Comparison of ENCODE assay signal across 28 mouse cellular contexts in genomic region chr8:92670656-92671195, GRCm38 (mm10). TPM values are rescaled to one million over a fixed set of nuclear protein-coding genes. Genes with fewer than 3 reads are reported as not detected.
DNase-seq lines count a peak whose midpoint lies in the region; ATAC-seq and TF ChIP-seq lines count a peak whose summit lies in the region.
"Had no signal": no experiment of that assay in that cellular context is flagged by ENCODE, and none has a peak within 500 bp of the region (broad histone marks: within the 10 kb centered on the region; RNA-seq: fewer than 3 reads in every experiment).

No protein-coding gene starts in this region.

- no peaks in the 10 kb centered on the region for H3K36me3 ChIP-seq in hindbrain, postnatal 0 days (ENCODE audit: insufficient read depth, low read length)
- H3K36me3 ChIP-seq in midbrain, embryonic 15.5 days (replicated peaks) = no peaks in the 10 kb centered on the region
- H3K36me3 ChIP-seq in liver, embryonic 12.5 days = no peaks in the 10 kb centered on the region
- H3K36me3 ChIP-seq: heart, embryonic 12.5 days; limb, embryonic 10.5 days; neural tube, embryonic 15.5 days had no signal

- no peak overlapping the region for H3K9ac ChIP-seq in hindbrain, postnatal 0 days (replicated peaks; ENCODE audit: low read length)
- H3K9ac ChIP-seq in midbrain, embryonic 15.5 days = no peak overlapping the region
- no peak overlapping the region for H3K9ac ChIP-seq in liver, embryonic 12.5 days
- H3K9ac ChIP-seq: heart, embryonic 12.5 days; liver, postnatal 0 days; neural tube, embryonic 15.5 days had no signal

- WGBS in hindbrain, postnatal 0 days = 31% methylated on average over 12 of the region's 12 CpGs
- WGBS in midbrain, embryonic 15.5 days = 9% methylated on average over 12 of the region's 12 CpGs
- whole genome bisulfite sequencing in liver, embryonic 12.5 days (ENCODE audit: insufficient replicate concordance) = 62% methylated on average over 12 of the region's 12 CpGs

- H3K27ac ChIP-seq in hindbrain, postnatal 0 days = no peak overlapping the region
- peak overlapping the region; percentile 10; the same call in 1 of the 2 replicates for H3K27ac ChIP-seq in midbrain, embryonic 15.5 days
- no peak overlapping the region for H3K27ac ChIP-seq in liver, embryonic 12.5 days
- H3K27ac ChIP-seq: kidney, postnatal 0 days; limb, embryonic 10.5 days; macrophage; neural tube, embryonic 15.5 days; stomach, postnatal 0 days had no signal

- H3K4me1 ChIP-seq in hindbrain, postnatal 0 days (ENCODE audit: insufficient read depth, low read length) = peaks cover 13% of the 10 kb centered on the region; the same call in 1 of the 2 replicates
- H3K4me1 ChIP-seq in midbrain, embryonic 15.5 days = peaks cover 36% of the 10 kb centered on the region
- no peaks in the 10 kb centered on the region for H3K4me1 ChIP-seq in liver, embryonic 12.5 days

- peaks cover 49% of the 10 kb centered on the region for H3K27me3 ChIP-seq in hindbrain, postnatal 0 days (ENCODE audit: insufficient read depth, low read length)
- peaks cover 34% of the 10 kb centered on the region for H3K27me3 ChIP-seq in midbrain, embryonic 15.5 days (replicated peaks)
- H3K27me3 ChIP-seq in liver, embryonic 12.5 days (replicated peaks) = peaks cover 56% of the 10 kb centered on the region

- H3K4me3 ChIP-seq in hindbrain, postnatal 0 days (ENCODE audit: low read length) = no peak overlapping the region
- no peak overlapping the region; the same call in 1 of the 2 replicates for H3K4me3 ChIP-seq in midbrain, embryonic 15.5 days
- H3K4me3 ChIP-seq in liver, embryonic 12.5 days = no peak overlapping the region
- H3K4me3 ChIP-seq: heart, embryonic 12.5 days; limb, embryonic 10.5 days; neural tube, embryonic 15.5 days had no signal

- TF ChIP-seq POLR2A in brain, embryonic 14.5 days (IDR thresholded peaks at IDR 0.05; ENCODE audit: borderline replicate concordance, extremely low read depth, insufficient read depth, insufficient read length, poor library complexity, severe bottlenecking) = no peak

- no peak for TF ChIP-seq CTCF in brain, embryonic 14.5 days (IDR thresholded peaks at IDR 0.05; ENCODE audit: borderline replicate concordance, extremely low read depth, insufficient read depth, insufficient read length)
- TF ChIP-seq CTCF in hindbrain, postnatal 0 days (IDR thresholded peaks at IDR 0.05; ENCODE audit: low read depth) = no peak

- no peak for ATAC-seq in hindbrain, postnatal 0 days
- no peak for ATAC-seq in midbrain, embryonic 15.5 days (replicated peaks)
- ATAC-seq in liver, embryonic 12.5 days = no peak
- ATAC-seq: activated CD4-positive, CD25-positive, alpha-beta regulatory T cell, adult 4 months; liver, postnatal 0 days; lung, postnatal 0 days had no signal

- 0 out of 2 replicates have a peak overlapping the region, but pooled peaks have one; percentile 13 for H3K4me2 ChIP-seq in hindbrain, postnatal 0 days (ENCODE audit: low read depth, low read length)
- peak overlapping the region; percentile 33 for H3K4me2 ChIP-seq in midbrain, embryonic 15.5 days
- H3K4me2 ChIP-seq in liver, embryonic 12.5 days = no peak overlapping the region
- H3K4me2 ChIP-seq: heart, embryonic 12.5 days; neural tube, embryonic 15.5 days had no signal

- peak; percentile 18 for DNase-seq in Muller cell, postnatal 12 days (ENCODE audit: inconsistent ontology term)
- DNase-seq in brain, embryonic 14.5 days (ENCODE audit: low read depth) = peak; percentile 58
- DNase-seq in hindbrain, postnatal 0 days (ENCODE audit: low spot score) = no peak
- no peak for DNase-seq in right cerebral cortex, postnatal 36 days (ENCODE audit: low spot score in 2 of 2)
- DNase-seq in left cerebral cortex, adult 9 months (ENCODE audit: low spot score in 2 of 2) = no peak
- DNase-seq: adrenal gland, postnatal 10 days; cerebellum, adult 8-10 months; cerebellum, postnatal 36 days; embryo, embryonic 11 days; gastrocnemius, postnatal 14 days; heart, adult 11 months; heart, postnatal 10 days; kidney, adult 18-20 months; liver, postnatal 0 days; thymus, adult 2 months had no signal

- H3K9me3 ChIP-seq in hindbrain, postnatal 0 days (ENCODE audit: low read length) = no peaks in the 10 kb centered on the region
- H3K9me3 ChIP-seq in midbrain, embryonic 15.5 days = no peaks in the 10 kb centered on the region
- no peaks in the 10 kb centered on the region for H3K9me3 ChIP-seq in liver, embryonic 12.5 days (replicated peaks)
- H3K9me3 ChIP-seq: heart, embryonic 12.5 days; limb, embryonic 10.5 days; neural tube, embryonic 15.5 days had no signal

RNA-seq across cellular contexts. Expression of gene Irx6, which starts 3.4 kb away (rescaled TPM):
- polyA plus RNA-seq in brain, embryonic 14.5 days (2012; rRNA removed) = 2.5 and 3.4 TPM in 2 replicates
- total RNA-seq in hindbrain, postnatal 0 days (2014; rRNA removed) = 0.18 and 0.99 TPM in 2 replicates
- polyA plus RNA-seq in hindbrain, postnatal 0 days (2015; fragmentation: Nextera tagmentation; extraction: Ambion mirVana) = 0.79 and 0.83 TPM in 2 replicates
- 5.6 and 6.9 TPM in 2 replicates for polyA plus RNA-seq in midbrain, embryonic 15.5 days (2015; fragmentation: Nextera tagmentation; extraction: Ambion mirVana)
- polyA plus RNA-seq in liver, embryonic 12.5 days (2016; fragmentation: Nextera tagmentation; extraction: Ambion mirVana) = 0.05 TPM in 1 of 2 replicates, not detected in the other
- total RNA-seq: adrenal gland, postnatal 10 days; gastrocnemius, postnatal 14 days; heart, postnatal 10 days; liver, adult 2 months; MEL had no signal
- polyA plus RNA-seq: activated CD4-positive, CD25-positive, alpha-beta regulatory T cell, adult 4 months; C2C12; liver, adult 2 months; liver, postnatal 0 days; lung, postnatal 0 days; macrophage; stomach, postnatal 0 days had no signal

Comparison
In these comparisons a context has a peak if more than half of its experiments do, and no peak if none do; other contexts are left out.
1. DNase-seq: peak in Muller cell, postnatal 12 days (single experiment) and brain, embryonic 14.5 days (single experiment); none in hindbrain, postnatal 0 days (single experiment), right cerebral cortex, postnatal 36 days (0 of 2) and left cerebral cortex, adult 9 months (0 of 2).